Mouse (Mus musculus): ENCODE data around the gene Eral1.

The Eral1 gene

DNA sequence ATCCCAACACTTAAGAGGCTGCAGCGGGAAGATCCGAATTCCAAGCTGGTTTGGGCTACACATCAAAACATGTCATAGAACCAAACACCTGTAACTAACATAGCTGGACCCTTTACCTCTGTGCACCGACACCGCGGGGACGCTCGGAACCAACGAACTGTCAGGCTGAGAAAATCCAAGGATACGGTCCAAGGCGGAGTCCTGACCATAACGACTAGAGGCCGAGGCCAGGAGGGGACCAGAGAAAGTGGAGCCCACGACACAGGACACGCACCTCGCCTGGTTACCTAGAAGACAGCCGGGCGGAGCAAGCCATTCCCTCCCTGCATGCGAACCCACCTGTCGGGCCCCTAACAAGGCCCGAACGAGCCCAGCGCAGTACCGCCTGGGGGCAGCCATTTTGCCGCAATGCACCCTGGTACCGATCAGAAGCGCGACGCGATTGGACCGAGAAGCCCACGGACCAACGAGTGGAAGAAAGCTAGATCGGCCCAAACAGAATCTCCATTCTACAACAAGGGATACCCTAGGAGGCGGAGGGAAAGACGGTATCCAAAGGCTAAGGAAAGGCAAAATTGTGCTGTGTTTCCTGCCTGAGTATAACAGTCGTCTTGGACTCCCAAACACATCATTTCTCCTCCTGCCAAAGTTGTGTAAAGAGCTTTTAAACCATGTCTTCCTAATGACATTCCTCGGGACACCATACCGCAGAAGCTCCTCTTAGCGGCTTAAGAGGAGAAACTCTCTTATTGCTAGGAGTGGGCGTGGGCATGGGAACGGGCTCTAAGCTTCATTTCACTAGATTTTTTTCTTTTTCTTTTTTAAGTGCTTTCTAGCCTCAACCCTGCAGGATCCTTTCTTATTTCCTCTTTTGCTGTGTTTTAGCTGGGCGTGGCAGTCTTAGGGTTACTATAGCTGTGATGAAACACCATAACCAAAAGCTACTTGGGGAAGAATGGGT lies at the start of gene Eral1:
Gene Eral1, minus strand, starts transcription at position 423 of the 961 bp plus-strand sequence.
- peak; percentile 85 for DNase-seq (ENCODE audit: low read depth, low spot score)

DNA sequence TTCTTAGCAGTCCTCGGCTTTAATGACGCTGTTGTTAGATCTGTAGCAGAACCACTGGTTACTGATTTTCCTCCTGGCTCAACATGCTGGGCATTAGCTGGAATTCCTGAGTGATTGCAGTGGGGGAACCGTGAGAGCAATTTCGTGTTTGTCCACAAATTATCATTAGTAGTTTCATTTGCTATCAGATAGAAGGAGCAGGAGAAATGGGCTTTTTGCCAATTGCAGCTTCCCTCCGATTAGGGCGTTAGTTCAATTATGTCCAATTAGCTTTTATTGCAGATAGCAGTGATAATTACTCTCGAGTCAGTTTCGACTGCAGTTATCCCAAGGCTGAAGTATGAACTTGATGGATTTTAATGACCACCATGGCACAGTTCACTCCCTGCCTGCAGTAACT lies 49.3 kb upstream of the Eral1 start:
- no peak for DNase-seq (ENCODE audit: low read depth, low spot score)

DNA sequence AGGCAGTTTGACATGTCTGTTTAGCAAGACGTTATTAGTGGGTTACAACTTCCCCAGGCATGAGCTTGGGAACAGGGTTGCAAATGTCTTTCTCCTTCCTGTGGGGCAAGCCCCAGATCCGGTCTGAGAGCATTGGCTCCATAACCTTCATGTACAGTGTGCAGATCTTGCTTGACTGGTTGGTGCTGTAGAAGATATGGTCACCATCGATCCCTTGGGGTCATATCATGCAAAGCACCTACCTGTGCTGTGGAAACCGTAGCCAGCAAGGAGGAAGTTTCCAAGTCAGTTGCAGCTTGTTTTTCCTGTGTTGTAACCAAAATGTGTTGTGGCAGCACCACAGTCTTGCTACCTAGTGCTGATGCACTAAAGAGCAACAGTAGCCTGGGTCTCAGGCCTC lies 46.6 kb upstream of the Eral1 start:
- no peak for DNase-seq (ENCODE audit: low read depth, low spot score)

DNA sequence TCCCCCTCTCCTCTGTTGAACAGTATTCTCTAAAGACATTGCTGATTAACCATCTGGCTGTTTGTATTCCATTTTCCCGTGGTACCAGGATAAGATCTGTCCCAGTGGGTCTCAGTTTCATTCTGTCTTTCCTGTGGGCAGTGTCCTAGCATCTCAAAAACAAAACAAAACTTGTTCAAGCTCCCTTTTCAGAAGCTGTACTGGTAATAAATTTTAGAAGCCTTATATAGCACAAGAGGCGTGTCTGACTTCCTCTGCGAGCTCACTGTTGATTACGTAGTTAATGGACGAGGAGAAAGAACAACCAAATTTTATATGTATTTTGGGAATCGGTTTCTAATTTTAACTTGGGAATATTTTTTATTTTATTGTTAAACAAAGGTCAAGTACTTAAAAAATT lies 45.5 kb upstream of the Eral1 start:
- no peak for DNase-seq (ENCODE audit: low read depth, low spot score)

DNA sequence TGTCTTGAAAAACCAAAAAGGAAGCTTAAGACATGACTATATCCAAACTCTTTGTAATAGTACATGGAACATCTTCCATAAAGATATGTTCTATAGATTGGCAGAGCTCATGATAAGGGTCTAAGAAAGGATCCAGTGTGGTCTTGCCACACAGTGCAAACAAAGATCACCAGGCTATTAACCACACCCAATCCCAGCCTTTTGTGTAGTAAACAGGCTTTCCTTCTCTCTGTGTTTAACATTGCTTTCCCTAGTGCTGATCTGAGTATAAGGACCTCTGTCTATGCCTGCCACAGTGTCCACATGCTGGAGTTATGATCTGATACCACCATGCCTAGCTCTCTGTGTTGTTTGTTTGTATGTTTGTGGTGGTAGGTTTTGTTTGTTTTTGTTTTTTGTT lies 43.6 kb upstream of the Eral1 start:
- no peak for DNase-seq (ENCODE audit: low read depth, low spot score)

DNA sequence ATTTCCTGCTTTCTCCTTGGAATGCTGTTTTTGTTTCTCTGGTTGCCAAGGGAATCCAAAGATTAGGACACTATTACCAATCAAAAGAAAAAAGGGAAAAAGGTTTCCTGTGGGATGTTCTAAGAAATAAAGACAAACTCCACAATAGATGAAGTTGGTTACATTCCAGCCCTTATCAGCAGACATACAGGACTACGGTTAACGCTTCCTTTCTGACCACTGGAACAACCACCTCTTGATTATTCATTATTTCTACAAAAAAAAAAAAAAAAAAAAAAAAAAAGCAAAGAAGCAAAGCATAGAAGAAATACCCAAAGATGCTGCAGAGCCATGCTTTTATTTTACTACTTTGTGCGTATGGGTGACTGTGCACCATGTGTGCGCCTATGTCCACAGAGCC lies 42.6 kb upstream of the Eral1 start:
- DNase-seq (ENCODE audit: low read depth, low spot score), result no peak

DNA sequence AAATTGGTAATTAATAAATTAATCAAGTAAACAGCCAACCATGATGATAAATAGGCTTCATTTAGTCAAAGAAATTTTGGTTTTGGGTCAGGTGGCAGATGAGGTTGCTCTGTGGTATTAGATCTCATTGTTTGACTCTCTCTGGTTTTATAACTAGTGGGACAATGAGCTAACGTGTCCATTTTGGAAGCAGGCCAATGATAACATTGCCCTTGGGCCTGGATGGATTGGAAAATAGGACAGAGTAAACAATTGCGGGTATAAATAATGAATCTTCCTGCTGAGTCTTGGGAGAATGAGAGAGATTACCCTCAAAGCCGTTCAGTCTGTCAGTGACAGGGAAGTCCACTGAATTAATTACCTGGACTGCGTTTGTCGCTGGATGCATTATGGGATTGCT lies 41.0 kb upstream of the Eral1 start:
- no peak for DNase-seq (ENCODE audit: low read depth, low spot score)

DNA sequence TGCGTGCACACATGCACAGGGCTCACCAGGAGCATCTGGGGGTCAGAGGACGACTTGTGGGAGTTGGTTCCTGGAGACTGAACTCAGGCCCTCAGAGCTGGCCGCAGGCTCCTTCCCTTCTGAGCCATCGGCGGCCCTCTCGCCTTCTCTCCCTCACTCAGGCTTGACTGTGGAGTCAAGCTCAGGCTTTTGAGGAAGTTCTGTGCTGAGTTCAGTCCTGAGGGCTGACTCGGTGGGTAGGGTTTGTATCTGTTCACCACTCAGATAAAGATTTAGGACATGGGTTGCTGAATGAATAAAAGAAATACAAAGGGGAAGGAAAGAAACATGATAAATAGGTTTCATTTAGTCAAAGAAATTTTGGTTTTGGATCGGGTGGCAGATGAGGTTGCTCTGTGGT lies 39.7 kb upstream of the Eral1 start:
- DNase-seq (ENCODE audit: low read depth, low spot score), result no peak

DNA sequence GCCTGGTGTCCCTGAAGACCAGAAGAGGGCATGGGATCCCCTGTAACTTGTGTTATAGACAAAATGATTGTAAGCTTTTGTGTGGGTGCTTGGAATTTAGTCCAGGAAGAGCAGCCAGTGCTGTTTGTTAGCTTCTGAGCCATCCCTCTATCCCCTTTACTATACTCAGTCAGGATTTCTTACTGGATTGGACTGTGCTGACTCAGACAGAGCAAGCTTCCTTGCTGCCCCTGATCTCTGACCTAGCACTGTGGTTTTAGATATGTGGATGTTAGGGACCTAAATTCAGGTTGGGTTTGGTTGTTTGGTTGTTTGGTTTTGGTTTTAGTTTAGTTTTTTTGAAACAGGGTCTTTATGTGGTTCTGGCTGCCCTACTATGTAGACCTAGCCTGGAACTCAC lies 38.3 kb upstream of the Eral1 start:
- no peak for DNase-seq (ENCODE audit: low read depth, low spot score)

DNA sequence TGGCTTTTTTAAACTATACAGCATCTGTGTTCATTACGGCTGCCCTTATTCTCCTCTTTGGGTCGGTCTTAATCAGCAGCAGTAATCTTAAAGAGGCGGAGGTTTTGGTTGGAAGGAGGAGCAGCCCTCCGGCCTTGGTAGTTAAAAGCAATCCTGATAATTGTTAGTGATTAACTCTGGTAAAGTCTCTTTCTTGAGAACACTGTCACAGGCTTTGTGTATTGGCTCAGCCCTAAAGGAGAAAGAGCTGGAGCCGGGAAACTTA lies 35.9 kb upstream of the Eral1 start:
- no peak for DNase-seq (ENCODE audit: low read depth, low spot score)

DNA sequence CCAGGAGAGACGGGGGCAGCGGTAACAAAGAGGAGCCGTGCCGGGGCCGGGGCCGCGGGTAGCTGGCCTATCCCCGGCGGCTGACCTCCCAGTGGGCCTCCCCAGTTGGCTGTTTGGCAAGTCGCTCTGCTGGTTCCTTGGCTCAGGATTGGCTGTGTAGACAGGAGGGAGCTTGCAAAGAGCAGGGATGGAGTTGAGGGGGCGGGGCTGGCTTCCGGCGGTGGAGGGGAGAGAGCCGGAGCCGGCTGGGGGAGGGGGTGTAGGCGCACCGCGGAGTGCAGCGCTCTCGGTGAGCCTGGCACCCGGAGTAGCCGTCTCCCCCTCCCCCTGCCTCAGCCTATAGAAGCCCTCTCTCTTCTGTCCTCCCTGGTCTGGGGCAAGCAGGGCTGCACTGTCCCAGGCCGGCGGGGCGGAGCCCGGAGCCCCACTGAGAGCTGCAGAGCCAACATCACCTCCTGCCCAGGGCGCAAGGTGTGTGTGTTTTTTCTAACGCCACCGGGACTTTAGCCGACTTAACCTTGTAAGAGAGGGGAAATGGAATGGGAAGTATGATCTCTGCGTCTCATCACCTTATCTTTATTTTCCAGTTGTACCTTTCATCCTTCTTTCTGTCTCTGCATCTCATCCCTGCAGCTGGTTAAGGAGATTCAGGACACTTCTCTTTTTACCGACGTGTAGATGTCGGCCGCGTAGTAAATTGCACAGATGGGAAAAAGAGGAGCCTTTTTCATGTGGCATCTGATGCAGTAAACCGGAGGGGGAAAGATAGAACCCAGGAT lies 35.4 kb upstream of the Eral1 start:
- peak; percentile 91 for DNase-seq (ENCODE audit: low read depth, low spot score)

DNA sequence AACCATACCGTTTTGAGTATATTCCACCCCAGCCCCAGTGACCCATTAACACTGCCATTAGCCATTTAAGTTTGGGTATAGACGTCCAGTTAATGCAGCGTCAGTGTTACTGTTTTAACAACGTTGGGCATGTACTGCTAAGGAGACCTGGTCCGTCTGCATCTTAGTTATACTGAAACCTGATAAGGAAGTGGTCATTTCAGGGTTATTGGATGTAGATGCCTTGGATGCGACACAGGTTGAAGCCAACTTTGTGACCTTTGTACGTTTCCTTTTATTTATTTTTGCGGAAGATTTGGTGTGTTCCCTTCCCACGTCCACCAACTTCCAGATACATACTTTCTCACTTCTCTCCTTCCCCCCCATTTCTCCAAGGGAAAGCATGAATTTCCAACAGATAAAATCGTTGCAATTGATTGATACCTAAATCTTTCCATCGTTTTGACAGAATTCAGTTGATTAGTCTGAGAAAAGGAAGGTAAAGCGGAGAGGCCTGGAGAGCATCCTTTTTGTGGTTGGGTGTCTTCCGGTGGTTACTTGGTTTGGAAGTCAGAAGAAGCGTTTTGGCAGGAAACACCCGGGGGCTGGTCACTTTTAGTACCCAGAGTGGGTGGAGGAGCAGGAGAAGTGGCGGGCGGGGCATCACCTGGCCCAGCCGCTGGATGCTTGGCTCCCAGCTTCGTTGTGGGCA lies 34.6 kb upstream of the Eral1 start:
- DNase-seq (ENCODE audit: low read depth, low spot score), result no peak

DNA sequence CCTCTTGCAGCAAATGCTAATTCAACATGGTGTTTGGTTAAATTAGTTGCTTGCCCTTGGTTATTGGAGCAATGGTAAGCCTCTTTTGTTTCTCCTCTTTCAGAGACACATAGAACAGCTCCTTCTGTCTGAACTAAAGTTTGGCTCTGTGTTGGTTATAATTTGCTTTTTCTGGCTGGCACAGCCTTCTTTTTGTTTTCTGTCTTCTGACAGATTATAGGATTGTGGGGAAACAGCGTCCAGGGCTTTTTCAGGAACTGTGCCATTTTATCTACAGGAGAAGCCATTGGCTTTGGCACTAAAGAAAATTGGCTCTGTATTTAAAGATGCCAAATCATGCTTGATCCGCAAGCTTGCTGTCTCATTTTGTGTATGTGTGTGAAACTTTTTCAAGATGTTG lies 33.4 kb upstream of the Eral1 start:
- peak; percentile 78 for DNase-seq (ENCODE audit: low read depth, low spot score)

DNA sequence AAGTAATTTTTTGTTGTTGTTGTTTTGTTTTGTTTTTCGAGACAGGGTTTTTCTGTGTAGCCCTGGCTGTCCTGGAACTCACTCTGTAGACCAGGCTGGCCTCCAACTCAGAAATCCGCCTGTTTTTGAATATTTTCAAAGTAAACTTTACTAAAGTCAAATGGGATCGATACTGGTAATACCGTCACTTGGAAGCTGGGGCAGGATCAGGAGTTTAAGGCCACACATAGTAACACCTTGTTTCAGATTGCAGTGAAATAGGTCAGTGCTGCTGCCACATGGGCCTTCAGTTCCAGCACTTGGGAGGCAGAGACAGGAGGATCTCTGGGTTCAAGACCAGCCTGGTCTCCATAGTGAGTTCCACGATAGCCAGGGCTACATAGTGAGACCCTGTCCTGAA lies 24.3 kb upstream of the Eral1 start:
- no peak for DNase-seq (ENCODE audit: low read depth, low spot score)

DNA sequence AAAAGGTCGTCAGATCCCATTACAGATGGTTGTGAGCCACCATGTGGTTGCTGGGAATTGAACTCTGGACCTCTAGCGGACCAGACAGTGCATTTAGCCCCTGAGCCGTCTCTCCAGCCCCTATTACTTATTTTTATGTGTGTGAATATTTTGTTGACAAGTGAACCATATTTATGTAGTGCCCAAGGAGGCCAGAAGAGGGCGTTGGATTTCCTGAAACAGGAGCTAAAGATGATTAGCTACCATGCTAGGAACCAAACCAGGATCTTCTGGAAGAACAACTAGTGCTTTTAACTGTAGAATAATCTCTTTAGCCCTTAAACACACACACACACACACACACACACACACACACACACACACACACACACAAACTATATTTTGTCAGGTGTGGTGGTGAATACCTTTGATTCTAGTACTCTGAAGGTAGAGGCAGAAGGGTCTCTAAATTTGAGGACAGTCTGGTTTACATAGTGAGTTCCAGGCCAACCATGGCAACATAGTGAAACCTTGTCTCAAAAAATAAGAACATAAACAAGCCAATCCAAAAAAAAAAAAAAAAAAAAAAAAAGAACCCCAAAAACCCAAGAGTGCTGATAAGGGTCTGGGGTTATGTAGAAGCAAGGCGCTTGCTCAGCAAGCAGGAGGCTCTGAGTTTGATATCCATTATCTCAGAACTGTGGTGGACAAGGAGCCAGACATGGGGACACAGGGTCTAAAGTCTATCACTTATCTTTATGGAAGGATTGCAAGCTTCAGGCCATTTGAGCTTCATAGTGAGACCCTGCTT lies 23.0 kb upstream of the Eral1 start:
- no peak for DNase-seq (ENCODE audit: low read depth, low spot score)

DNA sequence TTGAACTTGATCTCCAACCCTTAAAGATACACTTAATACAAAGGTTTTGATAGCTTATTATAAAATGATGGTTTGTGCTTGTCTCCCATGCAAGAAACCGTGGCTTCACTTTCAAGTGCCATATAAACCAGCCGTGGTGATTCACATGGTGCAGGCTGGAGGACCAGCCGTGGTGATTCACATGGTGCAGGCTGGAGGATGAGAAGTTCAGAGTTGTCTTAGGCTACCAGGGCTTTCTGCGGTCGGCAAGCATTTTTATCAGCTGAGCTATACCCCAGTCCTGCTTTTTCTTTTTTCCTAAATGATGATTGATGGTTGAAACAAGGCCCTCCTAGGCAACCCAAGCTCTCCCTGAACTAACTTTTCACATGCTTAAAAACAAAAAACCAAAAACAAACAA lies 22.0 kb upstream of the Eral1 start:
- DNase-seq (ENCODE audit: low read depth, low spot score), result no peak

DNA sequence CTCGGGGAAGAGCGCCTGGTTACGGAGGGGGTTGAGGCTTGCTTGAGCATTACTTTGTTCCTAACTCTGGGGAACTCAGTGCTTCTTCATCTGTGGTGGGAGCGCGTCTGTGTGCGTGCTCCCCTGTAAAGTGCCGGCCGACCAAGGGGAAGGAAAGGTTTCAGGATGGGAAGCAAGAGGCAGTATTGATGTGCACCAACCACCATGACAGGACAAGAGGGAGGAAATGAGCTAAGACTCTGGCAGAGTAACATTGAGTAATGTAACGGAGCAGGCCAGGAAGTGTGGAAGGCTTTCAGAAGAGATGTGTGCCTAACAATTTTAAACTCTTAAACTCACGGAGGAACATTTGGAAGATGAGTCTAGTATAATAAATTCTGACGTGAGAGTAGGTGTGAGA lies 20.6 kb upstream of the Eral1 start:
- no peak for DNase-seq (ENCODE audit: low read depth, low spot score)

DNA sequence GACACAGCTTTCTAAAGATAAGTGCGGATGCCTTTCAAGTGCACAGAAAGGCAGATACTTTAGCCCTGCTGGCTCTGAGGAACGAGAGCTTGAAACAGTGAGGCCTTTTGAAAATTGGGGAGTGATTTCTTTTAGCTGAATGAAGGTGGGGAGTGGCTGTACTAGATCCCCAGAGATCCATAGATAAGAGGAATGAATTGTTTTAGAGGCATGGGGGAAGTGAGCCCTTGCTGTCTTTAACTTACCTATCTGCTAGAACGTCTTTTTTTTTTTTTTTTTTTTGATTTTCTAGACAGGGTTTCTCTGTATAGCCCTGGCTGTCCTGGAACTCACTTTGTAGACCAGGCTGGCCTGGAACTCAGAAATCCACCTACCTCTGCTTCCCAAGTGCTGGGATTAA lies 16.9 kb upstream of the Eral1 start:
- no peak for DNase-seq (ENCODE audit: low read depth, low spot score)

DNA sequence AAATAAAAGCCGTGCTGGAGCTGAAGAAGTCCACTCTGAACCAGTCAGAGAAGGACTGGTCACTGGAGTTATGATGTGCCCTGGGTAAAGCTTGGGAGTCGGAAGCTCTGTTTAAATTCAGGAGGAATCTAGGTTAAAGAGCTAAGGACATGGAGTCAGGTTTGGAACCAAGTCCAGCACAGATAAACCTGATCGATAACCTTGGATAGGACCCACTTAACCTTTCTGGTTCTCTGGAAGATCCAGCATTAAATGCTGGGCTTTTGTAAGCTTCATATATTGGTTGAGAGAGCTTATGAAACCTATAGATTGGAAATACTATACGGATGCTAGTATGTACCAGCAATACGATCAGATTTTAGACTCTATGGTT lies 14.9 kb upstream of the Eral1 start:
- no peak for DNase-seq (ENCODE audit: low read depth, low spot score)

DNA sequence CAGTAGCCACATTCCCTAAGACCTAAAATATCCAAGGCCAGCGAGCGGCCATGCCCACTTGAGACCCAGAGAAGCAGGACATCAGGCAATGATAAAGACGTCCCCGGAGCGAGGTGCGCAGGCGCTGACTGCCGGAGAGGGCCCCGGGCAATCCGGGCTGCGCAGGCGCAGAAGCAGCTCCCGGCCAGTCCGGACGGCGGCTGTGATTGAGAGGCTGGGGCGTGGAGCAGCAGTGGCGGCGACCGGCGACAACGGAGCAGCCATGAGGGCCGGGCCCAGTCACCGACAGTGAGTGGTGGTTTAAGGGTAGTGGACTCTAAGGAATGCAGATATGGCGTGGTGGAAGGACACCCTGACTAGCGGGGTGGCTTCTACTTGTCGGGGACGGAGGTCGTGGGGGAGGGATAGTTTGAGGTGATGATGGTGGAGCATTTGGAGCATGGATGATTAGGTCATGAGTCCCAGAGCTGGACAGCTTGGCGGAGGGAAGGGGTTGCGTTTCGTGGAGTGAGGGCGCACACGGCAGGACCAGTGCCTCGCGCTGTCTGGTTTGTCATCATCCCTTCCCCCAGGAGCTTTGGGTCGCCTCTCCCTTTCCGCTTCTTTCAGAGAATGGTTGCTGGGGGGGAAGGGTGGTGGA lies 14.4 kb upstream of the Eral1 start, which contains the start of gene Fam222b:
Gene Fam222b, plus strand, starts transcription at position 157 of the 640 bp plus-strand sequence.
- DNase-seq (ENCODE audit: low read depth, low spot score), result peak; percentile 72

DNA sequence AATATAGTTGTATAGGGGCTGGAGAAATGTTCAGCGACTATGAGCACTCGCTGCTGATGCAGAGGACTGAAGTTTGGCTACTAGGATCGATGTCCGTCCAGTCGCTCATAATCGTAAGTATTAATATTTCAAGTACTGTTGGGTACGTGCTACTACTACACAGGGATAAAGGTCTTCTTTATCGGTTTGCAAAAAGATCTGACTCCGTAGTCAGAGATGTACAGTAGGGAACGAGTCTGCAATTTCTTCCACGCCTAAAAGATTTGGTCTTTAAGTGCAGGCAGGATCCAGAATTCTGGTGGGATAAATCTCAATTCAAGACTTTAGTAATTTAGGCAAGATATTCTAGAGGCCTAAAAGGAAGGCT lies 13.9 kb upstream of the Eral1 start:
- DNase-seq (ENCODE audit: low read depth, low spot score), result no peak

Data from brain, embryonic 18.5 days (tissue).